Mouse (Mus musculus) kidney, embryonic 14.5 days (tissue): Measurements from ENCODE around the gene Ctxn2. TPM values are rescaled to one million over a fixed set of nuclear protein-coding genes. Genes with fewer than 3 reads are reported as not detected.

Source experiments
- ATAC-seq: fragments of 200-750 bp; cut with Nextera tagmentation; 2 replicates; pipeline ENCODE4 v1.8.0; 2017; ENCODE audit warnings: moderate number of reproducible peaks, mild to moderate bottlenecking, moderate TSS enrichment, moderate library complexity; ENCODE audit not compliant: low FRiP score, low TSS enrichment
- H3K27ac ChIP-seq: fragments of 300-500 bp; sonication (generic); 2 replicates; pipeline ENCODE4 v1.5.1; 2014; ENCODE audit warnings: low read depth, mild to moderate bottlenecking, low read length, moderate library complexity, mixed read lengths
- H3K27me3 ChIP-seq: fragments of 300-500 bp; sonication (generic); 2 replicates; pipeline ENCODE4 v1.6.1; 2014; ENCODE audit warnings: mild to moderate bottlenecking, low read length; ENCODE audit not compliant: control insufficient read depth, insufficient read depth
- H3K36me3 ChIP-seq: fragments of 300-500 bp; sonication (generic); 2 replicates; pipeline ENCODE4 v1.6.1; 2014; ENCODE audit warnings: low read length, mixed read lengths; ENCODE audit not compliant: control insufficient read depth, insufficient read depth
- H3K4me1 ChIP-seq: fragments of 300-500 bp; sonication (generic); 2 replicates; pipeline ENCODE4 v1.6.1; 2014; ENCODE audit warnings: low read length, mixed read lengths; ENCODE audit not compliant: control insufficient read depth, insufficient read depth
- H3K4me2 ChIP-seq: fragments of 300-500 bp; sonication (generic); replicated peaks from 2 replicates; pipeline ENCODE4 v1.6.1; 2014; ENCODE audit warnings: low read depth, mild to moderate bottlenecking, low read length
- H3K4me3 ChIP-seq: fragments of 300-500 bp; sonication (generic); 2 replicates; pipeline ENCODE4 v1.5.1; 2014; ENCODE audit warnings: mild to moderate bottlenecking, low read length
- H3K9ac ChIP-seq: fragments of 300-500 bp; sonication (generic); 2 replicates; pipeline ENCODE4 v1.6.1; 2014; ENCODE audit warnings: low read depth, mild to moderate bottlenecking, low read length, moderate library complexity
- H3K9me3 ChIP-seq: fragments of 300-500 bp; sonication (generic); 2 replicates; pipeline ENCODE4 v1.6.1; 2016; ENCODE audit warnings: low read length; ENCODE audit not compliant: control insufficient read depth
- WGBS: fragments of 180-500 bp; shearing (Covaris S2); extraction: QIAGEN DNeasy Blood & Tissue Kit; methylation state at CpG from one replicate; pipeline ENCODE4 v1.1.7; 2014; 5-methylcytosine and 5-hydroxymethylcytosine counted together
- polyA plus RNA-seq: library from polyadenylated mRNA; unstranded; fragments of >200 nt; fragmentation: Nextera tagmentation; extraction: Ambion mirVana; gene quantifications from 2 replicates; pipeline ENCODE4 v1.2.1, GENCODE M21; 2014

Ctxn2 gene
- polyA plus RNA-seq, 1 experiment from 2014 or later = not detected

GRCm38 (mm10) chr2:125123477-125123852, 13.0 kb upstream of the Ctxn2 start, which contains the start of gene Myef2:
Gene Myef2 (minus strand): TSS chr2:125123661.
- Histone ChIP-seq H3K9ac (peak within 1 kb of the TSS; percentile 98), H3K4me3 (peak within 1 kb of the TSS; percentile 79), H3K4me2 (peak within 1 kb of the TSS; percentile 57), H3K27ac (peak within 1 kb of the TSS; percentile 86), H3K27me3 (0 out of 2 replicates have a peak, but pooled peaks cover 4% of the 10 kb centered on the region), H3K4me1 (peaks cover 11% of the 10 kb centered on the region; the same call in 1 of the 2 replicates), H3K36me3 (no peaks in the 10 kb centered on the region), H3K9me3 (no peaks in the 10 kb centered on the region)
- peak; percentile 92 for ATAC-seq
- WGBS = under 1% methylated on average over 32 of the region's 48 CpGs

DNA sequence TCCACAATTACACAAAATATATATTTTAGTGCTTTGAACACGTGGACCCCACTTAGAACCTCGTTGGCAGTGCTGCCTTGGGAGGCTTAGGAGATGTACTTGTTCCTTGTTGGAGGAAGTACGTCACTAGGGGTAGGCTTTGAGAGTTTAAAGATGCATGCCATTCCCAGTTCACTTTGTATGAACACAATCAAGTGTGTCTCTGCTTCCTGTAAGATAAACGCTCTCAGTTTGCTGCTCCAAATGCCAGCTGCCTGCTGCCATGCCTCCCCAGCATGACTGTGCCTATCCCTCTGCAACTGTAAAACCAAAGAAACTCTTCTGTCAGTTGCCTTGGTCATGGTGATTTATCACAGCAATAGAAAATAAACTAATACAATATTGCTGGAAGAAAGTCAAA, 10.7 kb upstream of the Ctxn2 start:
- Histone ChIP-seq H3K27ac (no peak overlapping the region), H3K4me1 (peaks cover 10% of the 10 kb centered on the region; the same call in 1 of the 2 replicates), H3K9ac (no peak overlapping the region), H3K4me3 (no peak overlapping the region), H3K27me3 (0 out of 2 replicates have a peak, but pooled peaks cover 4% of the 10 kb centered on the region), H3K36me3 (no peaks in the 10 kb centered on the region), H3K4me2 (no peak overlapping the region), H3K9me3 (no peaks in the 10 kb centered on the region)
- ATAC-seq = no peak
- WGBS = 42% methylated on average over 4 of the region's 4 CpGs

DNA sequence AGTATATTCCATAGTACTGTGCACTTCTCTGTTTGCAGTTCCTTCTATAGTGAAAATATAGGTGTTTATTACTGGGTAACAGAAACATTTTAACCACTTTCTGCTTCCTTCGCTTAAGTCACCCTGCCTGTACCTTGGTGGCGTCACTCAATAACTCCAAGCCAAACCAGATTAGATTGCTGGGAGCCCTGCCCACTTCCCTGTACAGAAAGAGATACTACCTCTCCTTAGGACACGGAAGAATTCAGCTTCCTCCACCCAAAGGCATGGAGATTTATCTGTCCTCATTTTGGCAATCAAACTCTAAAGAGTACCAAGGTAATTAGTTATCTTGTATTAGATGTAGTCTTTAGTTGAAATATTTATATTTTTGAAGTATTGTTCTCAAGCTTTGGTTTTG, 9.7 kb upstream of the Ctxn2 start:
- ATAC-seq = no peak
- Histone ChIP-seq H3K9me3 (no peaks in the 10 kb centered on the region), H3K4me2 (no peak overlapping the region), H3K9ac (no peak overlapping the region), H3K4me3 (no peak overlapping the region), H3K27me3 (0 out of 2 replicates have a peak, but pooled peaks cover 4% of the 10 kb centered on the region), H3K36me3 (no peaks in the 10 kb centered on the region), H3K4me1 (peaks cover 7% of the 10 kb centered on the region; the same call in 1 of the 2 replicates), H3K27ac (no peak overlapping the region)
- WGBS = 87% methylated on average over 3 of the region's 3 CpGs

GRCm38 (mm10) chr2:125134113-125134512, 2.4 kb upstream of the Ctxn2 start:
- Histone ChIP-seq H3K27me3 (0 out of 2 replicates have a peak, but pooled peaks cover 5% of the 10 kb centered on the region), H3K27ac (no peak overlapping the region), H3K36me3 (no peaks in the 10 kb centered on the region), H3K9ac (no peak overlapping the region), H3K9me3 (no peaks in the 10 kb centered on the region), H3K4me2 (no peak overlapping the region), H3K4me1 (0 out of 2 replicates have a peak, but pooled peaks cover 5% of the 10 kb centered on the region), H3K4me3 (no peak overlapping the region)
- no peak for ATAC-seq
- WGBS = 45% methylated on average over 4 of the region's 4 CpGs

- 38% methylated on average over 7 of the region's 7 CpGs for WGBS
- no peak overlapping the region for H3K4me3 ChIP-seq
Measured at GRCm38 (mm10) chr2:125136846-125137245, 354 bp downstream of the Ctxn2 start.

GRCm38 (mm10) chr2:125142336-125142735, 5.8 kb downstream of the Ctxn2 start:
- Histone ChIP-seq H3K4me2 (no peak overlapping the region), H3K4me1 (no peaks in the 10 kb centered on the region), H3K9me3 (no peaks in the 10 kb centered on the region), H3K27ac (no peak overlapping the region), H3K4me3 (no peak overlapping the region), H3K27me3 (no peaks in the 10 kb centered on the region; the same call in 1 of the 2 replicates), H3K36me3 (no peaks in the 10 kb centered on the region), H3K9ac (no peak overlapping the region)
- no peak for ATAC-seq

More at GRCm38 (mm10) chr2:125136846-125137245, 354 bp downstream of the Ctxn2 start:
- Histone ChIP-seq H3K27ac (no peak overlapping the region), H3K36me3 (no peaks in the 10 kb centered on the region), H3K4me1 (0 out of 2 replicates have a peak, but pooled peaks cover 5% of the 10 kb centered on the region), H3K27me3 (peaks cover 5% of the 10 kb centered on the region; the same call in 1 of the 2 replicates), H3K4me2 (peak overlapping the region; percentile 66), H3K9me3 (no peaks in the 10 kb centered on the region), H3K9ac (no peak overlapping the region)
- no peak for ATAC-seq

DNA sequence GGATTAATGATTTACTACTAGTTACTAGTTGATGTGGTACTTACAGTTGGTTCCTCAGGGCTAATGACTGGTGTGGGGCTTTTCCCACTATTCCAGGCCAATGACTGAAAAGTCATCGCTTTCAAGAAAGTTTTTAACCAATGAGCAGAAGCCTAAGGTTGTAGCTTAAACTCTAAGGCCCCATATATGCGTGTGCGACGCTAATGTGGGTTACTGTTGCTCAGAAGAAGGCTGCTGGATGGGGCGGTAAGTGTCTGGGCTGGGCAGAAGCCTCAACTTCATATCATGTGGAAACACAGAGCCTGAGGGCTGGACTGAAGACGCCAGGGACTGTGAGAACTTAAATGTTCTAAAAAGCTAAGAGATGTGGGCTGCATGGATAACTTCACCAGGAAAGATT, 15.9 kb downstream of the Ctxn2 start, which contains the start of gene Slc12a1:
Slc12a1 (plus strand) TSS at position 118 of the 400 bp plus-strand sequence.
- Histone ChIP-seq H3K4me2 (no peak within 1 kb of the TSS), H3K4me1 (no peaks in the 10 kb centered on the region), H3K9me3 (no peaks in the 10 kb centered on the region), H3K4me3 (no peak within 1 kb of the TSS), H3K27ac (no peak within 1 kb of the TSS), H3K9ac (no peak within 1 kb of the TSS), H3K36me3 (no peaks in the 10 kb centered on the region), H3K27me3 (no peaks in the 10 kb centered on the region)
- ATAC-seq = no peak
- WGBS = 84% methylated on average over 6 of the region's 6 CpGs

DNA sequence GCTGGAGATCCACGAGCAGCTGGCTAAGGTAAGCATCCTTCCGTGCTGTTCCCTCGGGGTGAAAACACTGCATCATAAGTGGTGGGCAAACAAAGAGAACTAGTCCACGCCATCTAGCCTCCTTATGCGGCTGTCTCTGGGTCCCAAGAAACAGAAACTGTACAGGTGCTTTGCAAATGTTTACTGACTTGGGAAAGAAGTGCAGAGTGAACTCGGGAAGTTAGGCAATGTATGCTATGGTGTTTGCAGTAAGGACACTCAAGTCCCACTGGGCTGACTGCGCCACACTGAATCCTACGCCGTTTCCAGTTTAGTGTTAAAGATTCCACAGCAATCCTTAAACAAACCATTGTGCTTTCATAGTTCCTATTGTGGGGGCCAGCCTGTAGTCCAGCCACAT, 17.8 kb downstream of the Ctxn2 start:
- H3K9ac ChIP-seq = no peak overlapping the region
- H3K36me3 ChIP-seq = no peaks in the 10 kb centered on the region
- H3K27me3 ChIP-seq = no peaks in the 10 kb centered on the region
- H3K4me3 ChIP-seq = no peak overlapping the region
- H3K27ac ChIP-seq = no peak overlapping the region
- H3K4me1 ChIP-seq = no peaks in the 10 kb centered on the region
- no peak overlapping the region for H3K4me2 ChIP-seq
- no peaks in the 10 kb centered on the region for H3K9me3 ChIP-seq
- 85% methylated on average over 9 of the region's 9 CpGs for WGBS
- ATAC-seq = no peak

- Histone ChIP-seq H3K27me3 (no peaks in the 10 kb centered on the region), H3K4me1 (no peaks in the 10 kb centered on the region), H3K9ac (no peak overlapping the region), H3K9me3 (no peaks in the 10 kb centered on the region), H3K4me3 (no peak overlapping the region), H3K4me2 (no peak overlapping the region), H3K27ac (no peak overlapping the region), H3K36me3 (no peaks in the 10 kb centered on the region)
- ATAC-seq = peak; percentile 81
- WGBS = 10% methylated on average over 2 of the region's 2 CpGs
Measured at GRCm38 (mm10) chr2:125155504-125155903, 19.0 kb downstream of the Ctxn2 start.
